Mouse (Mus musculus): ENCODE measurements around the gene Cd4. TPM values are rescaled to one million over a fixed set of nuclear protein-coding genes. Genes with fewer than 3 reads are reported as not detected.

Cd4 gene
- polyA plus RNA-seq, 1 experiment from 2014 or later: 0.28 TPM

DNA sequence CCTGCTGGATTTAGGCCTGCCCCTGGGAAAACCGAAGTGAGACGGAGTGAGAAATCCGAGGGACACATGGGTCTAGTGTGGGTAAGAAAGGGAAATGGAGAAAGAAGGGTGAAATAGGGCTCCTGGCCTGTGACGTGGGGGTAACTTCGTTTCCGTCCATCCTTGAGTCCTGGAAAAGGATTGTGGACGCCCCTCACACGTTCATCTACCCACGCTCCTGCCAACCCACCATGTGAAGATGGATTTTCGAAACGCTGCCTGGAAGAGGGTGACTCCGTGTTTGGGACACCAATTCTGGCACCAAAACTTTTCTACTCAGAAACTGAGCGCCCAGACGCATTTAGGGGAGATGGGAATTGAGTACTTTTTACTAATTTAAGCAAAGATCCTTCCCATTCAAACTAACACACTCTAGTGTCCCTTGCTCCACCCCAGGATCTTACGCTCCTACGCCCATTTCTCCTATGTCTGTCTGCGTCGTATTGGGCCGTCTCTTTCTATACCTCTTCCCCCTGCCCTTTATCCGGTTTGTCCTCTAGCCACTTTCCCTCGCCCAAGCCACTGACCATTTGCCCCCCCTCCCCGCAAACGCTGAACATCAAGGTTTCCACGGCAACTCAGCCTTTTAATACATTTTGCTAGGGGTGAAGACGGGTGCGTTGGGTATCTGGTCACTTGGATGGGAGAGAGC, 30.0 kb downstream of the Cd4 start:
- no peak for TF ChIP-seq CTCF (IDR thresholded peaks at IDR 0.05; ENCODE audit: low read depth)
- H3K9ac ChIP-seq (ENCODE audit: low read depth, low read length): no peak overlapping the region; the same call in 1 of the 2 replicates
- H3K27ac ChIP-seq: no peak overlapping the region
- 27% methylated on average over 26 of the region's 26 CpGs for WGBS
- H3K4me2 ChIP-seq (ENCODE audit: low read length): peak overlapping the region; percentile 86
- ATAC-seq (replicated peaks; ENCODE audit: low FRiP score, low read depth): no peak
- peaks cover 4% of the 10 kb centered on the region; the same call in 1 of the 2 replicates for H3K4me1 ChIP-seq (replicated peaks; ENCODE audit: insufficient read depth, low read length)
- H3K27me3 ChIP-seq (ENCODE audit: insufficient read depth, low read length): no peaks in the 10 kb centered on the region
- no peak for DNase-seq (ENCODE audit: low spot score)
- no peaks in the 10 kb centered on the region for H3K9me3 ChIP-seq (replicated peaks; ENCODE audit: low read length)
- H3K4me3 ChIP-seq (replicated peaks; ENCODE audit: low read depth, low read length): peak overlapping the region; percentile 61
- H3K36me3 ChIP-seq (ENCODE audit: insufficient read depth, low read length): 0 out of 2 replicates have a peak, but pooled peaks cover under 1% of the 10 kb centered on the region

- Histone ChIP-seq H3K4me2 (ENCODE audit: low read length) (peak within 1 kb of the TSS; percentile 86), H3K27ac (peak within 1 kb of the TSS; percentile 89), H3K4me1 (replicated peaks; ENCODE audit: insufficient read depth, low read length) (peaks cover 4% of the 10 kb centered on the region; the same call in 1 of the 2 replicates), H3K36me3 (ENCODE audit: insufficient read depth, low read length) (0 out of 2 replicates have a peak, but pooled peaks cover 4% of the 10 kb centered on the region), H3K9me3 (replicated peaks; ENCODE audit: low read length) (no peaks in the 10 kb centered on the region), H3K27me3 (ENCODE audit: insufficient read depth, low read length) (no peaks in the 10 kb centered on the region), H3K9ac (ENCODE audit: low read depth, low read length) (peak within 1 kb of the TSS; percentile 83), H3K4me3 (replicated peaks; ENCODE audit: low read depth, low read length) (peak within 1 kb of the TSS; percentile 61)
- TF ChIP-seq CTCF (IDR thresholded peaks at IDR 0.05; ENCODE audit: low read depth): peak; percentile 77
- ATAC-seq (replicated peaks; ENCODE audit: low FRiP score, low read depth) (peak; percentile 73), DNase-seq (ENCODE audit: low spot score) (peak; percentile 91)
- under 1% methylated on average over 76 of the region's 86 CpGs for WGBS
Measured at GRCm38 (mm10) chr6:124856916-124857839, 30.8 kb downstream of the Cd4 start, which contains the start of gene P3h3. Gene P3h3 (minus strand): TSS chr6:124857752.

- H3K36me3 ChIP-seq (ENCODE audit: insufficient read depth, low read length): 0 out of 2 replicates have a peak, but pooled peaks cover 4% of the 10 kb centered on the region
- peak; percentile 22; the same call in 1 of the 2 replicates for ATAC-seq (replicated peaks; ENCODE audit: low FRiP score, low read depth)
- H3K27ac ChIP-seq: no peak overlapping the region
- H3K4me3 ChIP-seq (replicated peaks; ENCODE audit: low read depth, low read length): peak overlapping the region; percentile 61
- DNase-seq (ENCODE audit: low spot score): peak; percentile 52
- TF ChIP-seq CTCF (IDR thresholded peaks at IDR 0.05; ENCODE audit: low read depth): no peak
- H3K4me2 ChIP-seq (ENCODE audit: low read length): peak overlapping the region; percentile 86
- H3K9ac ChIP-seq (ENCODE audit: low read depth, low read length): 0 out of 2 replicates have a peak overlapping the region, but pooled peaks have one; percentile 83
- no peaks in the 10 kb centered on the region; the same call in 1 of the 2 replicates for H3K4me1 ChIP-seq (replicated peaks; ENCODE audit: insufficient read depth, low read length)
- 14% methylated on average over 14 of the region's 14 CpGs for WGBS
- no peaks in the 10 kb centered on the region for H3K27me3 ChIP-seq (ENCODE audit: insufficient read depth, low read length)
- H3K9me3 ChIP-seq (replicated peaks; ENCODE audit: low read length): no peaks in the 10 kb centered on the region
Measured at GRCm38 (mm10) chr6:124856321-124856720, 31.7 kb downstream of the Cd4 start.

- H3K27ac ChIP-seq: no peak overlapping the region
- 0 out of 2 replicates have a peak, but pooled peaks cover 4% of the 10 kb centered on the region for H3K36me3 ChIP-seq (ENCODE audit: insufficient read depth, low read length)
- WGBS: 69% methylated on average over 12 of the region's 12 CpGs
- no peaks in the 10 kb centered on the region for H3K27me3 ChIP-seq (ENCODE audit: insufficient read depth, low read length)
- TF ChIP-seq CTCF (IDR thresholded peaks at IDR 0.05; ENCODE audit: low read depth): no peak
- H3K9me3 ChIP-seq (replicated peaks; ENCODE audit: low read length): no peaks in the 10 kb centered on the region
- no peaks in the 10 kb centered on the region; the same call in 1 of the 2 replicates for H3K4me1 ChIP-seq (replicated peaks; ENCODE audit: insufficient read depth, low read length)
- H3K9ac ChIP-seq (ENCODE audit: low read depth, low read length): no peak overlapping the region
- ATAC-seq (replicated peaks; ENCODE audit: low FRiP score, low read depth): no peak
- H3K4me3 ChIP-seq (replicated peaks; ENCODE audit: low read depth, low read length): no peak overlapping the region
- H3K4me2 ChIP-seq (ENCODE audit: low read length): no peak overlapping the region
- DNase-seq (ENCODE audit: low spot score): no peak
Measured at GRCm38 (mm10) chr6:124854647-124855046, 33.4 kb downstream of the Cd4 start.

- TF ChIP-seq CTCF (IDR thresholded peaks at IDR 0.05; ENCODE audit: low read depth): no peak
- DNase-seq (ENCODE audit: low spot score): no peak
Measured at GRCm38 (mm10) chr6:124850535-124850934, 37.5 kb downstream of the Cd4 start.

GRCm38 (mm10) chr6:124847305-124847704, 40.7 kb downstream of the Cd4 start:
- Histone ChIP-seq H3K27me3 (ENCODE audit: insufficient read depth, low read length) (no peaks in the 10 kb centered on the region), H3K27ac (no peak overlapping the region), H3K9ac (ENCODE audit: low read depth, low read length) (no peak overlapping the region), H3K4me3 (replicated peaks; ENCODE audit: low read depth, low read length) (no peak overlapping the region), H3K36me3 (ENCODE audit: insufficient read depth, low read length) (no peaks in the 10 kb centered on the region), H3K9me3 (replicated peaks; ENCODE audit: low read length) (no peaks in the 10 kb centered on the region), H3K4me2 (ENCODE audit: low read length) (no peak overlapping the region), H3K4me1 (replicated peaks; ENCODE audit: insufficient read depth, low read length) (no peaks in the 10 kb centered on the region)
- WGBS: 11% methylated on average over 9 of the region's 9 CpGs
- ATAC-seq (replicated peaks; ENCODE audit: low FRiP score, low read depth) (peak; percentile 68), DNase-seq (ENCODE audit: low spot score) (peak; percentile 92)
- peak; percentile 97 for TF ChIP-seq CTCF (IDR thresholded peaks at IDR 0.05; ENCODE audit: low read depth)

More at GRCm38 (mm10) chr6:124850535-124850934, 37.5 kb downstream of the Cd4 start:
- H3K9ac ChIP-seq (ENCODE audit: low read depth, low read length): no peak overlapping the region
- H3K4me1 ChIP-seq (replicated peaks; ENCODE audit: insufficient read depth, low read length): no peaks in the 10 kb centered on the region
- H3K9me3 ChIP-seq (replicated peaks; ENCODE audit: low read length): no peaks in the 10 kb centered on the region
- 0 out of 2 replicates have a peak, but pooled peaks cover 4% of the 10 kb centered on the region for H3K36me3 ChIP-seq (ENCODE audit: insufficient read depth, low read length)
- ATAC-seq (replicated peaks; ENCODE audit: low FRiP score, low read depth): no peak
- H3K27me3 ChIP-seq (ENCODE audit: insufficient read depth, low read length): no peaks in the 10 kb centered on the region
- no peak overlapping the region for H3K27ac ChIP-seq
- H3K4me2 ChIP-seq (ENCODE audit: low read length): no peak overlapping the region
- 61% methylated on average over 8 of the region's 8 CpGs for WGBS
- no peak overlapping the region for H3K4me3 ChIP-seq (replicated peaks; ENCODE audit: low read depth, low read length)
